In the genomic region with DNA sequence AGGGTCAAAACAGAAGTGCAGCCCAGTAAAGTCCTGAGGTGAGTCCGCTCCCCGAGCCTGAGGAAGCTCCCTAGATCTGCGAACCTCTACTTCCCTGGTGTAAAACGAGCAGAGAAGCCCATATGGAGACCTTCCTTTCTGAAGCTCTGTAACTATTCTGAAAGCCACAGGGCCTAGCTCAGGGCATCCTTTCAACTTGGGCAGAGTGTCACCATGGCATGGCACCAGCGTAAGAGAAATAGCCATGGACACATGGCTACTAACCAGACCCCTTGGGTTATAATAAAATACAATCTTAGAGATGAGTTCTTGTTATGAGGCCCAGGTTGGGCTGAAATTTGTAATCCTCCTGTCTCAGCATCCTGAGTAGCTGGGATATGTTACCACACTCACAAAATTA, we compare ENCODE assay signal across 25 mouse cellular contexts. TPM values are rescaled to one million over a fixed set of nuclear protein-coding genes. Genes with fewer than 3 reads are reported as not detected.
DNase-seq lines count a peak whose midpoint lies in the region; ATAC-seq and TF ChIP-seq lines count a peak whose summit lies in the region.
"Had no signal": no experiment of that assay in that cellular context is flagged by ENCODE, and none has a peak within 500 bp of the region (broad histone marks: within the 10 kb centered on the region; RNA-seq: fewer than 3 reads in every experiment).

No protein-coding gene starts in this region.

- 88% methylated on average over 5 of the region's 5 CpGs for WGBS in cerebellum, adult 2 months

- TF ChIP-seq POLR2A in cerebellum, adult 2 months (IDR thresholded peaks at IDR 0.05; ENCODE audit: borderline replicate concordance, insufficient read depth, low read length): no peak

- H3K27ac ChIP-seq in cerebellum, adult 2 months (ENCODE audit: insufficient read depth, low read length): no peak overlapping the region
- H3K27ac ChIP-seq: embryonic facial prominence, embryonic 12.5 days; embryonic facial prominence, embryonic 15.5 days; heart, adult 2 months; heart, embryonic 10.5 days; heart, embryonic 13.5 days; hindbrain, embryonic 14.5 days; hindbrain, postnatal 0 days had no signal

- TF ChIP-seq CTCF in cerebellum, adult 2 months (IDR thresholded peaks at IDR 0.05; ENCODE audit: borderline replicate concordance, insufficient read depth, low read depth, low read length): no peak

- peaks cover 14% of the 10 kb centered on the region for H3K4me1 ChIP-seq in cerebellum, adult 2 months (ENCODE audit: control insufficient read depth, insufficient read depth, low read length)
- H3K4me1 ChIP-seq: embryonic facial prominence, embryonic 12.5 days had no signal

- H3K27me3 ChIP-seq in cerebellum, adult 2 months (ENCODE audit: control insufficient read depth, insufficient read depth, low read length): no peaks in the 10 kb centered on the region
- H3K27me3 ChIP-seq: embryonic facial prominence, embryonic 12.5 days; embryonic facial prominence, embryonic 15.5 days; heart, embryonic 13.5 days; Patski had no signal

- peak; percentile 51 to 55 for DNase-seq in cerebellum, adult 2 months
- peak; percentile 46 for DNase-seq in cerebellum, adult 9-11 months
- peak; percentile 36 to 60 for DNase-seq in cerebellum, postnatal 10 days
- peak; percentile 44 to 51 for DNase-seq in cerebellum, postnatal 36 days
- no peak for DNase-seq in B cell, adult 2 months
- DNase-seq: adrenal gland, postnatal 10 days; adrenal gland, postnatal 36 days; forebrain, postnatal 0 days; gastrocnemius, postnatal 36 days; heart, adult 2 months; heart, postnatal 14 days; heart, postnatal 4 days; kidney, adult 18-20 months; kidney, adult 9 months had no signal

- ATAC-seq in cerebellum, adult (ENCODE audit: insufficient number of reproducible peaks, low FRiP score, low TSS enrichment): no peak
- ATAC-seq: forebrain, embryonic 14.5 days; forebrain, postnatal 0 days; hindbrain, postnatal 0 days; inflammation-experienced regulatory T-cells, adult 6 months; intestine, embryonic 16.5 days; Patski had no signal

- H3K4me3 ChIP-seq in cerebellum, adult 2 months (replicated peaks; ENCODE audit: insufficient read depth, low read depth, low read length): no peak overlapping the region
- H3K4me3 ChIP-seq: embryonic facial prominence, embryonic 12.5 days; embryonic facial prominence, embryonic 15.5 days; heart, adult 2 months; heart, embryonic 10.5 days; heart, embryonic 13.5 days had no signal

RNA-seq across cellular contexts. Expression of a gene that starts 35.0 kb away (rescaled TPM):
- polyA plus RNA-seq in cerebellum, adult 2 months (2012; rRNA removed): 55.7 and 56.9 TPM in 2 replicates

Comparison
In these comparisons a context has a peak if more than half of its experiments do, and no peak if none do; other contexts are left out.
1. DNase-seq: peak in cerebellum, adult 2 months (2 of 2), cerebellum, adult 9-11 months (single experiment), cerebellum, postnatal 10 days (2 of 2) and cerebellum, postnatal 36 days (2 of 2); none in B cell, adult 2 months (0 of 2).